Mouse (Mus musculus) bone marrow, adult 2 months (tissue): Measurements from ENCODE around the gene Ikbke.

Experiments
- CTCF ChIP-seq: fragments of 200-500 bp; IDR thresholded peaks from 2 replicates; pipeline ENCODE4 v1.5.1; 2011; ENCODE audit warnings: low read length, control low read depth; ENCODE audit not compliant: control insufficient read depth, insufficient read depth
- POLR2A ChIP-seq: fragments of 200-500 bp; IDR thresholded peaks from 2 replicates; pipeline ENCODE4 v1.6.1; 2011; ENCODE audit warnings: low read depth, mild to moderate bottlenecking, control low read depth, low read length, borderline replicate concordance; ENCODE audit not compliant: control insufficient read depth

DNA sequence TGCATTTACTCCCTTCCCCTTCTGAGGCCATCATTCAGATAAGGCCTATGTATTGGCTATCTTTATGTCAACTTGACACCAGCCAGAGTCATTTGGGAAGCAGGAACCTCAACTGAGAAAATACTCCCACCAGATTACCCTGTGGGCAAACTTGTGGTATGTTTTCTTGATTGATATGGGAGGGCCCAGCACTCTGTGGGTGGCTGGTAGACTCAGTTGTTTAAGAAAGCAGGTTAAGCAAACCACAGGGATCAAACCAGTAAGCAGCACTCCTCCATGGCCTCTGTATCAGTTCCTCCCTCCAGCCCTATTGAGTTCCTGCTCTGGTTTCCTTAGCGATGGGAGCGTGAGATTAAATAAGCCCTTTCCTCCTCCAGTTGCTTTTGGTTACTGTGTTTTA is 39.0 kb upstream of the Ikbke start:
- TF ChIP-seq POLR2A, result no peak
- no peak for TF ChIP-seq CTCF
